8 mouse cellular contexts compared by ENCODE assay signal in genomic region chr11:97361948-97362648, GRCm38 (mm10). TPM values are rescaled to one million over a fixed set of nuclear protein-coding genes. Genes with fewer than 3 reads are reported as not detected.
A peak's percentile ranks its signal among the peaks of the same experiment; 100 is the strongest.
DNase-seq lines count a peak whose midpoint lies in the region; ATAC-seq lines count a peak whose summit lies in the region.

Gene Socs7 (plus strand): TSS chr11:97362551.

- WGBS in heart, embryonic 14.5 days = under 1% methylated on average over 38 of the region's 81 CpGs
- under 1% methylated on average over 38 of the region's 81 CpGs for WGBS in liver, embryonic 13.5 days (ENCODE audit: insufficient replicate concordance)
- under 1% methylated on average over 44 of the region's 81 CpGs for WGBS in stomach, embryonic 16.5 days

- H3K27me3 ChIP-seq in heart, embryonic 14.5 days (ENCODE audit: control insufficient read depth, insufficient read depth, low read length) = no peaks in the 10 kb centered on the region
- no peaks in the 10 kb centered on the region for H3K27me3 ChIP-seq in liver, embryonic 13.5 days
- no peaks in the 10 kb centered on the region for H3K27me3 ChIP-seq in stomach, embryonic 16.5 days (ENCODE audit: control insufficient read depth, insufficient read depth, low read length)

- peaks cover 6 to 26% of the 10 kb centered on the region in 2 experiments for H3K4me1 ChIP-seq in heart, embryonic 14.5 days (ENCODE audit: control insufficient read depth in 2 of 2, insufficient read depth in 2 of 2, low read length in 2 of 2)
- peaks cover 39% of the 10 kb centered on the region for H3K4me1 ChIP-seq in liver, embryonic 13.5 days (replicated peaks)
- peaks cover 26% of the 10 kb centered on the region for H3K4me1 ChIP-seq in stomach, embryonic 16.5 days (ENCODE audit: control insufficient read depth, insufficient read depth, low read length)

- peak within 1 kb of the TSS; percentile 85 to 97 for H3K4me3 ChIP-seq in heart, embryonic 14.5 days (ENCODE audit: control insufficient read depth in 1 of 2, insufficient read depth in 1 of 2, low read depth in 1 of 2, low read length in 2 of 2)
- H3K4me3 ChIP-seq in liver, embryonic 13.5 days (replicated peaks) = peak within 1 kb of the TSS; percentile 98
- H3K4me3 ChIP-seq in stomach, embryonic 16.5 days (replicated peaks; ENCODE audit: low read length) = peak within 1 kb of the TSS; percentile 99

- H3K27ac ChIP-seq in heart, embryonic 14.5 days (replicated peaks in 1 of 2; ENCODE audit: control insufficient read depth in 1 of 2, insufficient read depth in 1 of 2, low read depth in 2 of 2, low read length in 2 of 2) = peak within 1 kb of the TSS; percentile 95 to 98
- peak within 1 kb of the TSS; percentile 87 for H3K27ac ChIP-seq in liver, embryonic 13.5 days
- peak within 1 kb of the TSS; percentile 79 for H3K27ac ChIP-seq in stomach, embryonic 16.5 days (ENCODE audit: low read length)

- DNase-seq in CD4-positive helper T cell, adult 2 months (ENCODE audit: low read depth, low spot score) = peak; percentile 93
- DNase-seq in brain, embryonic 18.5 days (ENCODE audit: low read depth, low spot score) = peak; percentile 89
- peak; percentile 97 for DNase-seq in kidney, postnatal 14 days
- DNase-seq in liver, embryonic 13.5 days = peak; percentile 91
- peak; percentile 94 for DNase-seq in neural tube, embryonic 10.5 days (ENCODE audit: extremely low spot score, low spot score)

- H3K9ac ChIP-seq in heart, embryonic 14.5 days (ENCODE audit: low read length) = peak within 1 kb of the TSS; percentile 100
- H3K9ac ChIP-seq in liver, embryonic 13.5 days = peak within 1 kb of the TSS; percentile 99
- peak within 1 kb of the TSS; percentile 99 for H3K9ac ChIP-seq in stomach, embryonic 16.5 days (ENCODE audit: low read length)

- ATAC-seq in erythroid progenitor cell, adult 5-6 weeks (replicated peaks; ENCODE audit: low FRiP score, poor library complexity, severe bottlenecking) = peak; percentile 87
- peak; percentile 93 for ATAC-seq in heart, embryonic 14.5 days (ENCODE audit: insufficient number of reproducible peaks, insufficient read depth, low FRiP score, low read depth)
- peak; percentile 93 for ATAC-seq in liver, embryonic 13.5 days (ENCODE audit: low read depth)
- ATAC-seq in stomach, embryonic 16.5 days (ENCODE audit: insufficient read depth, low FRiP score) = peak; percentile 97

- H3K9me3 ChIP-seq in heart, embryonic 14.5 days (ENCODE audit: control insufficient read depth, low read length) = no peaks in the 10 kb centered on the region
- no peaks in the 10 kb centered on the region for H3K9me3 ChIP-seq in liver, embryonic 13.5 days (replicated peaks)
- H3K9me3 ChIP-seq in stomach, embryonic 16.5 days (replicated peaks; ENCODE audit: control insufficient read depth, low read length) = no peaks in the 10 kb centered on the region

- no peaks in the 10 kb centered on the region for H3K36me3 ChIP-seq in heart, embryonic 14.5 days (ENCODE audit: control insufficient read depth, insufficient read depth, low read length)
- no peaks in the 10 kb centered on the region for H3K36me3 ChIP-seq in liver, embryonic 13.5 days
- no peaks in the 10 kb centered on the region for H3K36me3 ChIP-seq in stomach, embryonic 16.5 days (ENCODE audit: control insufficient read depth, insufficient read depth, low read length)

- peak within 1 kb of the TSS; percentile 75 for H3K4me2 ChIP-seq in heart, embryonic 14.5 days (ENCODE audit: low read length)
- peak within 1 kb of the TSS; percentile 97 for H3K4me2 ChIP-seq in liver, embryonic 13.5 days
- peak within 1 kb of the TSS; percentile 69 for H3K4me2 ChIP-seq in stomach, embryonic 16.5 days (ENCODE audit: low read depth, low read length)

RNA-seq across cellular contexts. Expression of gene Socs7, which starts in this region (rescaled TPM):
- 2.5 and 2.9 TPM in 2 replicates for total RNA-seq in erythroid progenitor cell, adult 5-6 weeks (2015; ENCODE audit: low replicate concordance)
- total RNA-seq in erythroid progenitor cell, adult 5-6 weeks (2017; ENCODE audit: low replicate concordance) = 5.4 and 6.0 TPM in 2 replicates
- polyA plus RNA-seq in heart, embryonic 14.5 days (2014; fragmentation: Nextera tagmentation; extraction: Ambion mirVana) = 2.2 and 3.6 TPM in 2 replicates
- polyA plus RNA-seq in liver, embryonic 13.5 days (2015; fragmentation: Nextera tagmentation; extraction: Ambion mirVana) = 1.0 and 1.1 TPM in 2 replicates
- 2.8 and 3.4 TPM in 2 replicates for polyA plus RNA-seq in stomach, embryonic 16.5 days (2015; fragmentation: Nextera tagmentation; extraction: Ambion mirVana)

Comparison
In these comparisons a context has a peak if more than half of its experiments do, and no peak if none do; other contexts are left out.
1. Peak in every context shown above with its lines: DNase-seq, ATAC-seq, H3K4me3 ChIP-seq and H3K27ac ChIP-seq.